ENCODE assay signal across 12 mouse cellular contexts in the genomic region with DNA sequence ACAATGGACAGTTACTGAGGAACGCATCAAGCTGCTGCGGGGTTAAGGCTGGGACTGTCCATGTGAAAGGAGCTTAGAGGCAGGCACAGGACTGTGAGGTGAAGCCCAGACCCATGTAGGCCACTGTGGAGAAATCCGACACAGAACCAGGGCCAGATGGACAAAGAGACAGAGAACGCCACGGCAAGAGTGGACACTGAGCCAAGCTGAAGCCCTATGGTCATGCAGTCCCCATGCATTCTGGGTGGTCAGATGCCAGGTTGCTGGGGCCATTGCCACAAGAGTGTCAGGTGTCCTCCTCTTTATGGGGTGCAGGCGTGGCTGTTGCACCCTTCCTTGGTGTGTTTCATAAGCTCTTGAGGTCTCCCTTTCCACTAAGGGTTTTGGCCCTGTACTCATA. TPM values are rescaled to one million over a fixed set of nuclear protein-coding genes. Genes with fewer than 3 reads are reported as not detected.
DNase-seq lines count a peak whose midpoint lies in the region; ATAC-seq and TF ChIP-seq lines count a peak whose summit lies in the region.
"Had no signal": no experiment of that assay in that cellular context is flagged by ENCODE, and none has a peak within 500 bp of the region (broad histone marks: within the 10 kb centered on the region; RNA-seq: fewer than 3 reads in every experiment).

No protein-coding gene starts in this region.

- no peak overlapping the region for H3K9ac ChIP-seq in forebrain, embryonic 12.5 days
- no peak overlapping the region for H3K9ac ChIP-seq in midbrain, embryonic 12.5 days (replicated peaks)
- H3K9ac ChIP-seq in heart, embryonic 11.5 days (ENCODE audit: low read depth, low read length), result no peak overlapping the region
- no peak overlapping the region for H3K9ac ChIP-seq in heart, embryonic 12.5 days
- H3K9ac ChIP-seq: heart, embryonic 15.5 days had no signal

- TF ChIP-seq CTCF in brain, embryonic 14.5 days (IDR thresholded peaks at IDR 0.05; ENCODE audit: borderline replicate concordance, extremely low read depth, insufficient read depth, insufficient read length), result no peak
- TF ChIP-seq CTCF in thymus, adult 2 months (IDR thresholded peaks at IDR 0.05; ENCODE audit: borderline replicate concordance, control insufficient read depth, extremely low read depth, insufficient read depth, low read length, poor library complexity), result no peak

- DNase-seq in left cerebral cortex, postnatal 4 days, result peak; percentile 60
- no peak for DNase-seq in left cerebral cortex, adult 18-20 months (ENCODE audit: low spot score in 2 of 2)
- peak; percentile 23 for DNase-seq in brain, embryonic 14.5 days (ENCODE audit: low read depth)
- DNase-seq in thymus, adult 2 months, result no peak
- DNase-seq: kidney, adult 18-20 months; liver had no signal

- intact Hi-C loops in left cerebral cortex, postnatal 4 days (cut with DNase I), result no loop called here

- peaks cover 60% of the 10 kb centered on the region for H3K4me1 ChIP-seq in forebrain, embryonic 12.5 days
- peaks cover 53% of the 10 kb centered on the region for H3K4me1 ChIP-seq in midbrain, embryonic 12.5 days
- H3K4me1 ChIP-seq in heart, embryonic 11.5 days (ENCODE audit: control insufficient read depth, insufficient read depth, low read length), result peaks cover 5% of the 10 kb centered on the region
- H3K4me1 ChIP-seq in heart, embryonic 12.5 days (replicated peaks), result peaks cover 11% of the 10 kb centered on the region
- no peaks in the 10 kb centered on the region for H3K4me1 ChIP-seq in thymus, adult 2 months (replicated peaks; ENCODE audit: control insufficient read depth, insufficient read depth, low read length)

- no peak for ATAC-seq in forebrain, embryonic 12.5 days (ENCODE audit: low FRiP score)
- ATAC-seq in midbrain, embryonic 12.5 days (ENCODE audit: low FRiP score, low read depth), result 0 out of 2 replicates have a peak, but pooled peaks have one; percentile 1
- no peak for ATAC-seq in heart, embryonic 11.5 days (replicated peaks; ENCODE audit: insufficient number of reproducible peaks, low FRiP score, low TSS enrichment)
- no peak for ATAC-seq in heart, embryonic 12.5 days (ENCODE audit: insufficient number of reproducible peaks, low FRiP score)

- H3K4me2 ChIP-seq in forebrain, embryonic 12.5 days, result no peak overlapping the region
- no peak overlapping the region for H3K4me2 ChIP-seq in midbrain, embryonic 12.5 days (replicated peaks)
- no peak overlapping the region for H3K4me2 ChIP-seq in heart, embryonic 11.5 days
- H3K4me2 ChIP-seq in heart, embryonic 12.5 days, result no peak overlapping the region
- H3K4me2 ChIP-seq: heart, embryonic 15.5 days had no signal

- H3K27me3 ChIP-seq in forebrain, embryonic 12.5 days, result no peaks in the 10 kb centered on the region
- H3K27me3 ChIP-seq in midbrain, embryonic 12.5 days, result no peaks in the 10 kb centered on the region
- H3K27me3 ChIP-seq in heart, embryonic 11.5 days (ENCODE audit: control insufficient read depth, insufficient read depth, low read length), result no peaks in the 10 kb centered on the region
- no peaks in the 10 kb centered on the region for H3K27me3 ChIP-seq in heart, embryonic 12.5 days (replicated peaks)
- H3K27me3 ChIP-seq in thymus, adult 2 months (ENCODE audit: control insufficient read depth, insufficient read depth, low read length), result no peaks in the 10 kb centered on the region
- H3K27me3 ChIP-seq: heart, embryonic 15.5 days had no signal

- WGBS in forebrain, embryonic 12.5 days, result 83% methylated on average over 6 of the region's 6 CpGs
- 81% methylated on average over 6 of the region's 6 CpGs for WGBS in midbrain, embryonic 12.5 days
- 74% methylated on average over 6 of the region's 6 CpGs for WGBS in heart, embryonic 11.5 days (ENCODE audit: insufficient replicate concordance)
- 86% methylated on average over 6 of the region's 6 CpGs for WGBS in heart, embryonic 12.5 days
- 79% methylated on average over 6 of the region's 6 CpGs for WGBS in thymus, adult 2 months

- no peaks in the 10 kb centered on the region for H3K9me3 ChIP-seq in forebrain, embryonic 12.5 days
- no peaks in the 10 kb centered on the region for H3K9me3 ChIP-seq in midbrain, embryonic 12.5 days
- no peaks in the 10 kb centered on the region for H3K9me3 ChIP-seq in heart, embryonic 11.5 days (replicated peaks; ENCODE audit: control insufficient read depth, low read length)
- no peaks in the 10 kb centered on the region for H3K9me3 ChIP-seq in heart, embryonic 12.5 days (replicated peaks)
- H3K9me3 ChIP-seq: heart, embryonic 15.5 days had no signal

- peak overlapping the region; percentile 90 for H3K27ac ChIP-seq in forebrain, embryonic 12.5 days
- H3K27ac ChIP-seq in midbrain, embryonic 12.5 days (replicated peaks), result peak overlapping the region; percentile 83
- H3K27ac ChIP-seq in heart, embryonic 11.5 days (ENCODE audit: low read depth, low read length), result no peak overlapping the region
- H3K27ac ChIP-seq in heart, embryonic 12.5 days (ENCODE audit: poor library complexity, severe bottlenecking), result no peak overlapping the region
- H3K27ac ChIP-seq in thymus, adult 2 months (ENCODE audit: control insufficient read depth, insufficient read depth, low read length), result no peak overlapping the region
- H3K27ac ChIP-seq: heart, embryonic 15.5 days had no signal

- no peak for TF ChIP-seq POLR2A in brain, embryonic 14.5 days (IDR thresholded peaks at IDR 0.05; ENCODE audit: borderline replicate concordance, extremely low read depth, insufficient read depth, insufficient read length, poor library complexity, severe bottlenecking)
- TF ChIP-seq POLR2A in thymus, adult 2 months (IDR thresholded peaks at IDR 0.05; ENCODE audit: control insufficient read depth, extremely low read depth, insufficient read depth, low read length, poor library complexity), result no peak

- peaks cover 45% of the 10 kb centered on the region for H3K36me3 ChIP-seq in forebrain, embryonic 12.5 days (replicated peaks)
- peaks cover 30% of the 10 kb centered on the region for H3K36me3 ChIP-seq in midbrain, embryonic 12.5 days
- peaks cover 4% of the 10 kb centered on the region; the same call in 1 of the 2 replicates for H3K36me3 ChIP-seq in heart, embryonic 11.5 days (ENCODE audit: control insufficient read depth, insufficient read depth, low read length)
- peaks cover 79% of the 10 kb centered on the region for H3K36me3 ChIP-seq in heart, embryonic 12.5 days
- peaks cover 12% of the 10 kb centered on the region for H3K36me3 ChIP-seq in thymus, adult 2 months (ENCODE audit: control insufficient read depth, insufficient read depth, low read length)

- H3K4me3 ChIP-seq in forebrain, embryonic 12.5 days (replicated peaks), result no peak overlapping the region
- no peak overlapping the region for H3K4me3 ChIP-seq in midbrain, embryonic 12.5 days
- H3K4me3 ChIP-seq in heart, embryonic 11.5 days (ENCODE audit: low read depth, low read length), result no peak overlapping the region
- H3K4me3 ChIP-seq in heart, embryonic 12.5 days, result no peak overlapping the region
- no peak overlapping the region for H3K4me3 ChIP-seq in thymus, adult 2 months (ENCODE audit: control insufficient read depth, insufficient read depth, low read length)
- H3K4me3 ChIP-seq: heart, embryonic 15.5 days had no signal

RNA-seq across cellular contexts. Expression of a gene that starts 49.7 kb away (rescaled TPM):
- 10 to 100 TPM; 22.5 to 23.0 TPM for total RNA-seq in left cerebral cortex, postnatal 4 days (2021)
- 10 to 100 TPM; 25.0 to 25.2 TPM for total RNA-seq in left cerebral cortex, adult 18-20 months (2021)
- polyA plus RNA-seq in brain, embryonic 14.5 days (2012; rRNA removed), result 17.4 and 23.4 TPM in 2 replicates
- 36.5 and 37.7 TPM in 2 replicates for polyA plus RNA-seq in forebrain, embryonic 12.5 days (2016; fragmentation: Nextera tagmentation; extraction: Ambion mirVana)
- polyA plus RNA-seq in midbrain, embryonic 12.5 days (2016; fragmentation: Nextera tagmentation; extraction: Ambion mirVana), result 34.1 and 39.9 TPM in 2 replicates
- polyA plus RNA-seq in heart, embryonic 11.5 days (2014; fragmentation: Nextera tagmentation; extraction: Ambion mirVana), result 31.3 and 37.2 TPM in 2 replicates
- polyA plus RNA-seq in heart, embryonic 12.5 days (2016; fragmentation: Nextera tagmentation; extraction: Ambion mirVana), result 48.3 and 54.0 TPM in 2 replicates
- 39.1 and 43.7 TPM in 2 replicates for polyA plus RNA-seq in thymus, adult 2 months (2012; rRNA removed)

RNA-seq across cellular contexts. Expression of a gene that starts 60.0 kb away (rescaled TPM):
- not detected for total RNA-seq in left cerebral cortex, postnatal 4 days (2021)
- under 1 TPM; 0.16 to 0.19 TPM for total RNA-seq in left cerebral cortex, adult 18-20 months (2021)
- 0.08 and 0.19 TPM in 2 replicates for polyA plus RNA-seq in brain, embryonic 14.5 days (2012; rRNA removed)
- 0.13 TPM in 1 of 2 replicates, not detected in the other for polyA plus RNA-seq in forebrain, embryonic 12.5 days (2016; fragmentation: Nextera tagmentation; extraction: Ambion mirVana)
- 0.08 and 0.10 TPM in 2 replicates for polyA plus RNA-seq in midbrain, embryonic 12.5 days (2016; fragmentation: Nextera tagmentation; extraction: Ambion mirVana)
- polyA plus RNA-seq in heart, embryonic 11.5 days (2014; fragmentation: Nextera tagmentation; extraction: Ambion mirVana), result 0.39 and 0.56 TPM in 2 replicates
- polyA plus RNA-seq in heart, embryonic 12.5 days (2016; fragmentation: Nextera tagmentation; extraction: Ambion mirVana), result 0.12 and 0.24 TPM in 2 replicates
- polyA plus RNA-seq in thymus, adult 2 months (2012; rRNA removed), result 5.0 and 5.5 TPM in 2 replicates
- total RNA-seq: layer of hippocampus, postnatal 36 days had no signal

Comparison
In these comparisons a context has a peak if more than half of its experiments do, and no peak if none do; other contexts are left out.
1. DNase-seq: peak in left cerebral cortex, postnatal 4 days (single experiment) and brain, embryonic 14.5 days (single experiment); none in left cerebral cortex, adult 18-20 months (0 of 2) and thymus, adult 2 months (single experiment).
2. H3K27ac ChIP-seq: peak in forebrain, embryonic 12.5 days (single experiment) and midbrain, embryonic 12.5 days (single experiment); none in heart, embryonic 11.5 days (single experiment), heart, embryonic 12.5 days (single experiment) and thymus, adult 2 months (single experiment).